Mouse (Mus musculus) olfactory bulb, adult 2 months (tissue): ENCODE data around the gene Dpf3. TPM values are rescaled to one million over a fixed set of nuclear protein-coding genes. Genes with fewer than 3 reads are reported as not detected.

Experiments used
- H3K27ac ChIP-seq: fragments of 200-500 bp; 2 replicates; pipeline ENCODE4 v1.5.1; 2012; ENCODE audit warnings: low read depth, low read length; ENCODE audit not compliant: insufficient read depth
- H3K4me1 ChIP-seq: fragments of 200-500 bp; 2 replicates; pipeline ENCODE4 v1.6.1; 2012; ENCODE audit warnings: low read length; ENCODE audit not compliant: control insufficient read depth, insufficient read depth
- H3K4me3 ChIP-seq: fragments of 200-500 bp; 2 replicates; pipeline ENCODE4 v1.5.1; 2012; ENCODE audit warnings: mild to moderate bottlenecking, low read depth, low read length, moderate library complexity; ENCODE audit not compliant: insufficient read depth
- CTCF ChIP-seq: fragments of 200-500 bp; IDR thresholded peaks from 2 replicates; pipeline ENCODE4 v1.5.1; 2012; ENCODE audit warnings: low read depth, mild to moderate bottlenecking, low read length, moderate library complexity; ENCODE audit not compliant: insufficient read depth
- POLR2A ChIP-seq: fragments of 200-500 bp; IDR thresholded peaks from 2 replicates; pipeline ENCODE4 v1.6.1; 2012; ENCODE audit warnings: mild to moderate bottlenecking, low read depth, low read length, moderate library complexity; ENCODE audit not compliant: insufficient read depth
- WGBS: fragments of 180-500 bp; shearing (Covaris S2); methylation state at CpG from one replicate; pipeline ENCODE4 v1.1.7; 2018; 5-methylcytosine and 5-hydroxymethylcytosine counted together
- polyA plus RNA-seq: library from polyadenylated mRNA; stranded (reverse); fragments of >200 nt; gene quantifications from 2 replicates; pipeline ENCODE4 v1.2.4, GENCODE M21; 2012; ENCODE audit warnings: low replicate concordance; ENCODE audit not compliant: missing spikeins, insufficient read depth, insufficient read length

Gene Dpf3
- polyA plus RNA-seq, 1 experiment: not detected

DNA sequence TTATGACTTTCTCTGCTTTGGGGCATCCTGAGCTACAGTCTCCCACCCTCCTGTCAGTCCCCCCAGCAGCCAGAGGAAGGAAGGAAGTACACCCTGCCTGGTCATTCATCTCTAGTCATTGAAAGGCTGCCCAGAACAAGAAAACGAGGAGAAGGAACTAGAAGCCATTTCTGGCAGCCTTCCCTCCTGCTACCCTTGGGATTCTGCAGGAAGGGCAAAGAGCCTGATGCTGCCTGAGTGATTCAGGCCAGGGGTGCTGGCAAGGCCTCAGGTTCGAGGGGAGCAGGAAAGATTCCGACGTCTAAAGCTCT, 144.7 kb downstream of the Dpf3 start:
- TF ChIP-seq POLR2A (no peak), CTCF (no peak)

DNA sequence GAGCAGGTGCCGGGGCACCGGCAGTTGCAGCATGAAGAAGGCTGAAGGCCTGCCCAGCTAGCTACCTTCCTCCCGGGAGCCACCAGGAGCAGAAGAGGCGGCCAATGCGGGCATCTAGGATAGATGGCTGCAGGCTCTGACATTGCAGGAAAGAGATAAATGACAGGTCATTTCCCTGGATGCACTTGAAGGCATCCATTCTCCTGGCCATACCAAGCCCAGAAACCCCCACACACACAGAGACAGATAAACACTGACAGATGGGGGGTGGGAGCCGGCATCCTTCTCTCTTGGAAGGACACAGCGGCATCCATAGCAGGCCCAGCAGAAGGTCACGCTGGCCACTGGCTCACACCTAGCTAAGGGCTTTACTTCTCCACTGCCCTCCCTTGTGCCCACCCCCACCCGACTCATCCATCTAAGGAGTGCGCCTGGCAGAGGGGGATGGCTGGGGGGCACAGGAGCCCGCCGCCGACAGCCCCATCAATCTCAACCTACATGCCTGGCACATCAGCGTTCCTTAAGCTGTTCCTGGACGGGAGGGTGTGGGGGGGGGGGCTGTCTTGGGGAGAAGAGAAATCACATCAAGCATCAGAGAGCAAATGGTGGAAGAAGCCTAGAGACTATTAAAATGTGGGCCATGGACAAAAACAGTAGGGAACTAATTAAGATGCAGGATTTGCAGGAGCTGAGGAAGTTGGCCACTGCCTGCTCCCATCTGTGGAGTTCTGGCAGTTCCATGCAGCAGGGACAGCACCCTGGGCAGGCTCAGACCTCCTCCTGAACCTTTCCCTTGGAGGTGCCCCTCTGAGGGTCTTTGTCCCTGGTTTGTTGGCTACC, 145.3 kb downstream of the Dpf3 start:
- H3K4me3 ChIP-seq: no peak overlapping the region
- no peak for TF ChIP-seq CTCF
- no peak for TF ChIP-seq POLR2A
- peak overlapping the region; percentile 54; the same call in 1 of the 2 replicates for H3K27ac ChIP-seq
- WGBS: 70% methylated on average over 15 of the region's 15 CpGs
- H3K4me1 ChIP-seq: peaks cover 18% of the 10 kb centered on the region

More for the DNA sequence above, 144.7 kb downstream of the Dpf3 start:
- H3K4me1 ChIP-seq: peaks cover 16% of the 10 kb centered on the region
- H3K4me3 ChIP-seq: no peak overlapping the region
- peak overlapping the region; percentile 54; the same call in 1 of the 2 replicates for H3K27ac ChIP-seq
- WGBS: 42% methylated on average over 4 of the region's 4 CpGs

DNA sequence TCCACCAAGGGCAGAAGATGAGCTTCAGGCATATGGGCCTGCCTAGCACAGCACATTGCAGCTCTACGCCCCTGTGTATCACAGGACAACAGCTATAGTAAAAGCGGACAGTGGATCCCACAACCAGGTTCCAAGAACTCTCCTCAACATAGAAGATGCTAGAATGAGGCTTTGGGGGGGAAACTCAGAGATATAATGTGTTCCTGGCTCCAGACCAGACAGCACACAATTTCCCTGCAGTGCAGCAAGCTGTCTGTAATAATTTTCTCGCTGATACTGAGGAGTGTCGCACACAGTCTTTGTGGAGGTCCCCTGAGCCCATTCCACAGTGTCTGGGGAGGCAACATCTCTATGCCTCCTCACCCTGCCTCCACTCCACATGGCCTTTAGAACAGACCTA, 146.6 kb downstream of the Dpf3 start:
- Histone ChIP-seq H3K27ac (no peak overlapping the region), H3K4me3 (no peak overlapping the region), H3K4me1 (peaks cover 21% of the 10 kb centered on the region)
- WGBS: 88% methylated on average over 4 of the region's 4 CpGs
- TF ChIP-seq POLR2A: no peak
- no peak for TF ChIP-seq CTCF

- Histone ChIP-seq H3K4me1 (peaks cover 21% of the 10 kb centered on the region), H3K4me3 (no peak overlapping the region), H3K27ac (peak overlapping the region; percentile 13; the same call in 1 of the 2 replicates)
- WGBS: 75% methylated on average over 1 of the region's 1 CpGs
- no peak for TF ChIP-seq CTCF
- no peak for TF ChIP-seq POLR2A
These were observed 149.2 kb downstream of the Dpf3 start for GRCm38 (mm10) chr12:83338345-83338744.

DNA sequence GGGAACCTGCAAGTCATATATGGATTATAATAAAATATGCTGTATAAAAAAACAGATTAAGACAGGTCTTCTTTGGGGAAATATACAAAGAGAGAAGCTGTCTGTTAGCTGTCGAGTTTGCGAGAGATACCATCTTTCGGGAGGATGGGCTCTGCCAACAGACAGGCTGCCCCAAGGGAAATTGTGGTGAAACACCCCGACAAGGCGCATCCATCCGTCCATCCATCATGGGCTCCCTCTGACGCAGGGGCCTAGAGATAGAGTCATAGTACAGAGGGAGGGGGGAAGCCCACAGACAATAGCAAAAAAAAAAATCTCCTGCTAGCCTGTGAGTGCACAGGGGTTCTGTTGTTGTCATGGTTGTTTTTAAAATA, 149.8 kb downstream of the Dpf3 start:
- Histone ChIP-seq H3K27ac (no peak overlapping the region), H3K4me1 (peaks cover 20% of the 10 kb centered on the region), H3K4me3 (no peak overlapping the region)
- TF ChIP-seq CTCF: no peak
- TF ChIP-seq POLR2A: no peak
- 69% methylated on average over 7 of the region's 7 CpGs for WGBS

- H3K4me3 ChIP-seq: no peak overlapping the region
- H3K4me1 ChIP-seq: peaks cover 15% of the 10 kb centered on the region
- H3K27ac ChIP-seq: no peak overlapping the region
- TF ChIP-seq CTCF (no peak), POLR2A (no peak)
- 20% methylated on average over 13 of the region's 13 CpGs for WGBS
These were observed 150.3 kb downstream of the Dpf3 start for GRCm38 (mm10) chr12:83337077-83337775.

DNA sequence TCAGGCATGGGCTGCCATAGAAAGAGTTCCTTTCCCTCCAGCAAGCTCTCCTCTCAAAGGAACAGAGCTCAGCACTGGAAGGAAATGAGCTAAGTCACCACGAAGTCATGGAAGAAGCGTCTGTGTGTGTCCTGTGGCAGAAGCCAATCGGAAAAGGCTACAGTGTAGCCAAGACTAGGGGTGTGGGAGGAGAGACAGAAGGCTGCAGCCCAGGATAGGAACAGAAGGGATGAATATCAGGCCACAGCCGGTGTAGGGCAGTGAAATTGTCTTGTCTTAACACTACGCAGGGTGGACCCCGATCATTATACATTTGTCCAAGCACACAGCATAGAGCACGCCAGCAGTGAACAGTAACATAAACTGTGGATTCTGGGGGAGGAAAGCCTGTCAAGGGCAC, 157.5 kb downstream of the Dpf3 start:
- H3K4me3 ChIP-seq: no peak overlapping the region

GRCm38 (mm10) chr12:83328899-83329298, 158.6 kb downstream of the Dpf3 start:
- H3K27ac ChIP-seq: no peak overlapping the region
- H3K4me3 ChIP-seq: no peak overlapping the region
- 61% methylated on average over 13 of the region's 13 CpGs for WGBS
- TF ChIP-seq CTCF (no peak), POLR2A (no peak)
- H3K4me1 ChIP-seq: peaks cover 14% of the 10 kb centered on the region

More for the DNA sequence above, 157.5 kb downstream of the Dpf3 start:
- WGBS: 86% methylated on average over 7 of the region's 7 CpGs
- H3K4me1 ChIP-seq: peaks cover 14% of the 10 kb centered on the region
- no peak overlapping the region for H3K27ac ChIP-seq
- TF ChIP-seq POLR2A: no peak
- no peak for TF ChIP-seq CTCF

- H3K27ac ChIP-seq: no peak overlapping the region
- TF ChIP-seq CTCF: no peak
- TF ChIP-seq POLR2A: no peak
- peaks cover 14% of the 10 kb centered on the region for H3K4me1 ChIP-seq
- WGBS: 63% methylated on average over 4 of the region's 4 CpGs
- no peak overlapping the region for H3K4me3 ChIP-seq
These were observed 159.0 kb downstream of the Dpf3 start for GRCm38 (mm10) chr12:83328491-83328890.
